Comparison of ENCODE assay signal across 22 mouse cellular contexts in the genomic region with DNA sequence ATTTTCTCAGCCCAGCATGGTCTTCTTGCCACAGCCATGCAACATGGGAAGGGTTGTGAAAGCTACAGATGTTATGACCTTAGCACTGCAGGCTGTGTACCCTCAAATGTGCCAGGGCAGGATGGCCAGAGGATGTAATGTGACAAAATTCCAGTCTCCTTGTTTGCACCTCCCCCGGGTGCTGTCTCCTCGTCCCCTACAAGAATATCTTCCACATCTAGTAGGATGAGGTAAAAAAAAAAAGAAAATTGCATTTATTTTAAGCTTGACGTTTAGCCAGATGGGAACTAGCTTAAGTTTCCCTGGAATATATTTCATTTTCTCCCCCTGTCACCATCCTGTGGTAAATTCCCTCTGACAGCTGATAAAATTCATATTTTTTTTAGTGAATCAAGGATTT.
DNase-seq lines count a peak whose midpoint lies in the region; ATAC-seq and TF ChIP-seq lines count a peak whose summit lies in the region.
"Had no signal": no experiment of that assay in that cellular context is flagged by ENCODE, and none has a peak within 500 bp of the region (broad histone marks: within the 10 kb centered on the region; RNA-seq: fewer than 3 reads in every experiment).

No protein-coding gene starts in this region.

- H3K36me3 ChIP-seq in midbrain, embryonic 11.5 days (ENCODE audit: control insufficient read depth, insufficient read depth, low read length) = no peaks in the 10 kb centered on the region
- H3K36me3 ChIP-seq in embryonic facial prominence, embryonic 10.5 days (replicated peaks) = no peaks in the 10 kb centered on the region
- H3K36me3 ChIP-seq: embryonic facial prominence, embryonic 13.5 days; G1E; heart, embryonic 15.5 days; kidney, embryonic 15.5 days; limb, embryonic 13.5 days; lung, embryonic 15.5 days; midbrain, embryonic 12.5 days had no signal

- H3K4me3 ChIP-seq in gastrocnemius, adult 2 months = no peak overlapping the region
- no peak overlapping the region for H3K4me3 ChIP-seq in midbrain, embryonic 11.5 days (ENCODE audit: low read depth, low read length)
- H3K4me3 ChIP-seq in embryonic facial prominence, embryonic 10.5 days = no peak overlapping the region
- H3K4me3 ChIP-seq: embryonic facial prominence, embryonic 13.5 days; heart, embryonic 15.5 days; kidney, embryonic 15.5 days; limb, embryonic 13.5 days; lung, embryonic 15.5 days; midbrain, embryonic 12.5 days had no signal

- TF ChIP-seq CTCF in gastrocnemius, adult 2 months (IDR thresholded peaks at IDR 0.05) = no peak

- H3K9me3 ChIP-seq in midbrain, embryonic 11.5 days (ENCODE audit: control insufficient read depth, low read length) = no peaks in the 10 kb centered on the region
- H3K9me3 ChIP-seq in embryonic facial prominence, embryonic 10.5 days = no peaks in the 10 kb centered on the region
- H3K9me3 ChIP-seq: embryonic facial prominence, embryonic 13.5 days; G1E; heart, embryonic 15.5 days; kidney, embryonic 15.5 days; limb, embryonic 13.5 days; lung, embryonic 15.5 days; midbrain, embryonic 12.5 days had no signal

- 88% methylated on average over 3 of the region's 3 CpGs for WGBS in midbrain, embryonic 11.5 days
- WGBS in embryonic facial prominence, embryonic 10.5 days = 88% methylated on average over 3 of the region's 3 CpGs

- peak overlapping the region; percentile 35; the same call in 1 of the 2 replicates for H3K27ac ChIP-seq in gastrocnemius, adult 2 months
- H3K27ac ChIP-seq in midbrain, embryonic 11.5 days (ENCODE audit: low read depth, low read length) = no peak overlapping the region
- H3K27ac ChIP-seq in embryonic facial prominence, embryonic 10.5 days (replicated peaks) = no peak overlapping the region
- H3K27ac ChIP-seq: embryonic facial prominence, embryonic 13.5 days; heart, embryonic 15.5 days; kidney, embryonic 15.5 days; limb, embryonic 13.5 days; lung, embryonic 15.5 days; midbrain, embryonic 12.5 days had no signal

- intact Hi-C loops in gastrocnemius, adult 2 months (cut with DNase I) = no loop called here

- DNase-seq in gastrocnemius, adult 2 months = no peak
- DNase-seq in gastrocnemius, adult 18-20 months (ENCODE audit: low spot score) = no peak
- DNase-seq in left cerebral cortex, adult 8-10 months (ENCODE audit: low spot score in 2 of 2) = peak; percentile 10 to 55
- DNase-seq in right cerebral cortex, postnatal 14 days = peak; percentile 13
- no peak for DNase-seq in midbrain, embryonic 11.5 days (ENCODE audit: low spot score, missing footprints)
- no peak for DNase-seq in kidney, postnatal 10 days
- DNase-seq in embryonic facial prominence, embryonic 10.5 days (ENCODE audit: low spot score) = no peak
- DNase-seq: cerebellum, adult 11 months; cerebellum, adult 9-11 months; embryo, embryonic 11 days; kidney, adult 18-20 months; kidney, postnatal 36 days had no signal

- no peak overlapping the region for H3K4me2 ChIP-seq in midbrain, embryonic 11.5 days
- H3K4me2 ChIP-seq: embryonic facial prominence, embryonic 13.5 days; heart, embryonic 15.5 days; kidney, embryonic 15.5 days; limb, embryonic 13.5 days; liver, embryonic 11.5 days; lung, embryonic 15.5 days; midbrain, embryonic 12.5 days had no signal

- peak; percentile 81 for ATAC-seq in frontal cortex, adult (ENCODE audit: low TSS enrichment)
- no peak for ATAC-seq in midbrain, embryonic 11.5 days (ENCODE audit: low FRiP score)
- ATAC-seq: hindbrain, embryonic 16.5 days had no signal

- H3K27me3 ChIP-seq in midbrain, embryonic 11.5 days (ENCODE audit: control insufficient read depth, insufficient read depth, low read length) = no peaks in the 10 kb centered on the region
- H3K27me3 ChIP-seq in embryonic facial prominence, embryonic 10.5 days (replicated peaks; ENCODE audit: low read depth, poor library complexity, severe bottlenecking) = no peaks in the 10 kb centered on the region
- H3K27me3 ChIP-seq: embryonic facial prominence, embryonic 13.5 days; heart, embryonic 15.5 days; kidney, embryonic 15.5 days; limb, embryonic 13.5 days; lung, embryonic 15.5 days; midbrain, embryonic 12.5 days had no signal

- H3K4me1 ChIP-seq in midbrain, embryonic 11.5 days (ENCODE audit: control insufficient read depth, insufficient read depth, low read length) = no peaks in the 10 kb centered on the region
- H3K4me1 ChIP-seq in embryonic facial prominence, embryonic 10.5 days = no peaks in the 10 kb centered on the region
- H3K4me1 ChIP-seq: embryonic facial prominence, embryonic 13.5 days; heart, embryonic 15.5 days; limb, embryonic 13.5 days; lung, embryonic 15.5 days; midbrain, embryonic 12.5 days had no signal

- H3K9ac ChIP-seq in midbrain, embryonic 11.5 days (ENCODE audit: low read length) = no peak overlapping the region
- H3K9ac ChIP-seq: embryonic facial prominence, embryonic 13.5 days; heart, embryonic 15.5 days; kidney, embryonic 15.5 days; limb, embryonic 13.5 days; lung, embryonic 15.5 days; midbrain, embryonic 12.5 days had no signal

Comparison
In these comparisons a context has a peak if more than half of its experiments do, and no peak if none do; other contexts are left out.
1. DNase-seq: peak in left cerebral cortex, adult 8-10 months (2 of 2) and right cerebral cortex, postnatal 14 days (single experiment); none in gastrocnemius, adult 2 months (single experiment), gastrocnemius, adult 18-20 months (single experiment), midbrain, embryonic 11.5 days (single experiment), kidney, postnatal 10 days (single experiment) and embryonic facial prominence, embryonic 10.5 days (single experiment).